Mouse (Mus musculus): ENCODE results near the gene Fdxacb1. TPM values are rescaled to one million over a fixed set of nuclear protein-coding genes. Genes with fewer than 3 reads are reported as not detected.

Fdxacb1 gene
- polyA plus RNA-seq, 1 experiment from 2014 or later = 11.1 TPM

GRCm38 (mm10) chr9:50811746-50812145 lies 43.7 kb downstream of the Fdxacb1 start:
- Histone ChIP-seq H3K9ac (no peak overlapping the region), H3K4me2 (no peak overlapping the region), H3K4me1 (no peaks in the 10 kb centered on the region), H3K4me3 (no peak overlapping the region), H3K36me3 (peaks cover 70% of the 10 kb centered on the region), H3K9me3 (no peaks in the 10 kb centered on the region), H3K27ac (no peak overlapping the region), H3K27me3 (no peaks in the 10 kb centered on the region)
- WGBS = 85% methylated on average over 2 of the region's 2 CpGs
- ATAC-seq (ENCODE audit: insufficient number of reproducible peaks, insufficient read depth, low FRiP score, low TSS enrichment, low read depth) = no peak

GRCm38 (mm10) chr9:50813796-50814195 lies 45.8 kb downstream of the Fdxacb1 start:
- ATAC-seq (ENCODE audit: insufficient number of reproducible peaks, insufficient read depth, low FRiP score, low TSS enrichment, low read depth) = no peak
- Histone ChIP-seq H3K36me3 (peaks cover 73% of the 10 kb centered on the region), H3K4me2 (no peak overlapping the region), H3K27ac (no peak overlapping the region), H3K9ac (no peak overlapping the region), H3K4me1 (no peaks in the 10 kb centered on the region), H3K4me3 (no peak overlapping the region), H3K9me3 (no peaks in the 10 kb centered on the region), H3K27me3 (no peaks in the 10 kb centered on the region)
- WGBS = 92% methylated on average over 5 of the region's 5 CpGs

- Histone ChIP-seq H3K27me3 (no peaks in the 10 kb centered on the region), H3K27ac (no peak overlapping the region), H3K4me2 (no peak overlapping the region), H3K9me3 (no peaks in the 10 kb centered on the region), H3K9ac (no peak overlapping the region), H3K4me3 (no peak overlapping the region), H3K4me1 (no peaks in the 10 kb centered on the region), H3K36me3 (peaks cover 63% of the 10 kb centered on the region)
- ATAC-seq (ENCODE audit: insufficient number of reproducible peaks, insufficient read depth, low FRiP score, low TSS enrichment, low read depth) = no peak
- 94% methylated on average over 4 of the region's 4 CpGs for WGBS
Measured at GRCm38 (mm10) chr9:50815666-50816065, 47.6 kb downstream of the Fdxacb1 start.

DNA sequence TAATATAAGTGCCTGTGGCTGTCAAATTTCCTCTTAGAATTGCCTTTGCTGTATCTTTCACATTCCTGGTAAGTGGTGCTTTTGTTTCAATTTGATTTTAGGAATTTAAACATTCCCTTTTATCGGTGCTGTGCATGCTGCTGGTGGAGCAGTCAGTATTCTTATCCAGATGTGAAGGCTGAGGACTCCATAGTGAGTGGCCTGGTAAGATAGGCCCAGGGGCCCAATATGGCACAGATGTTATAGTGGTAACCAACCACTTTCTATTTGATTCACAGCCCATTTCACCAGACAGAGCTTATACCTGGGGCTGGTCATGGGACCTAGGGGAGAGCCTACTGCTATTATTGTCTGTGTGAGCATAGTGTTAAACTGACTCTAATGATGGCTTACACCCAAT lies 48.5 kb downstream of the Fdxacb1 start:
- H3K4me1 ChIP-seq = no peaks in the 10 kb centered on the region
- no peak overlapping the region for H3K9ac ChIP-seq
- H3K36me3 ChIP-seq = peaks cover 57% of the 10 kb centered on the region
- H3K9me3 ChIP-seq = no peaks in the 10 kb centered on the region
- no peak overlapping the region for H3K27ac ChIP-seq
- ATAC-seq (ENCODE audit: insufficient number of reproducible peaks, insufficient read depth, low FRiP score, low TSS enrichment, low read depth) = no peak
- H3K4me3 ChIP-seq = no peak overlapping the region
- 98% methylated on average over 1 of the region's 1 CpGs for WGBS
- no peaks in the 10 kb centered on the region for H3K27me3 ChIP-seq
- no peak overlapping the region for H3K4me2 ChIP-seq

GRCm38 (mm10) chr9:50818050-50818449 lies 50.0 kb downstream of the Fdxacb1 start:
- H3K27me3 ChIP-seq = no peaks in the 10 kb centered on the region
- H3K36me3 ChIP-seq = peaks cover 57% of the 10 kb centered on the region
- no peak overlapping the region for H3K4me3 ChIP-seq
- H3K9me3 ChIP-seq = no peaks in the 10 kb centered on the region
- H3K4me2 ChIP-seq = no peak overlapping the region
- 90% methylated on average over 6 of the region's 6 CpGs for WGBS
- H3K9ac ChIP-seq = no peak overlapping the region
- no peaks in the 10 kb centered on the region for H3K4me1 ChIP-seq
- H3K27ac ChIP-seq = no peak overlapping the region
- no peak for ATAC-seq (ENCODE audit: insufficient number of reproducible peaks, insufficient read depth, low FRiP score, low TSS enrichment, low read depth)

DNA sequence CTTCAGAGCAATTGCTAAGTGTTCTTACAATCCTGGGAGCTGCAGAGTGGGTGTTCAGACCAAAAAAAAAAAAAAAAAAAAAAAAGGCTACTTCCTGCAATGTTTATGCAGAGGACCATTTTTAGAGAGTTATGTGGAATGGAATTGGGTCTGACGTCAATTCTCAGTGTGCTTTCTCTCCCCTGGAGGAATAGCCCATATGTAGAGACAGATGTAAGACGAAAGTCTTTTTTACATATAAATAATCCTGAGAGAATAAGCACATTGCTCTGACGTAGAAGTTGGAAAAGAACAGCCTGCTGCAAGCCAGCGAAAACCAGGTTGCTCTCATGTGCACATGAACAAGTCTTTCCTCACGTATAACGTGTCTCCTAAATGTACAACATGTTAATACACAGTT lies 51.7 kb downstream of the Fdxacb1 start:
- H3K4me1 ChIP-seq = no peaks in the 10 kb centered on the region
- no peak for ATAC-seq (ENCODE audit: insufficient number of reproducible peaks, insufficient read depth, low FRiP score, low TSS enrichment, low read depth)
- no peak overlapping the region for H3K4me2 ChIP-seq
- H3K4me3 ChIP-seq = no peak overlapping the region
- no peak overlapping the region for H3K9ac ChIP-seq
- 82% methylated on average over 6 of the region's 6 CpGs for WGBS
- H3K27me3 ChIP-seq = no peaks in the 10 kb centered on the region
- no peaks in the 10 kb centered on the region for H3K9me3 ChIP-seq
- no peak overlapping the region for H3K27ac ChIP-seq
- peaks cover 57% of the 10 kb centered on the region for H3K36me3 ChIP-seq

DNA sequence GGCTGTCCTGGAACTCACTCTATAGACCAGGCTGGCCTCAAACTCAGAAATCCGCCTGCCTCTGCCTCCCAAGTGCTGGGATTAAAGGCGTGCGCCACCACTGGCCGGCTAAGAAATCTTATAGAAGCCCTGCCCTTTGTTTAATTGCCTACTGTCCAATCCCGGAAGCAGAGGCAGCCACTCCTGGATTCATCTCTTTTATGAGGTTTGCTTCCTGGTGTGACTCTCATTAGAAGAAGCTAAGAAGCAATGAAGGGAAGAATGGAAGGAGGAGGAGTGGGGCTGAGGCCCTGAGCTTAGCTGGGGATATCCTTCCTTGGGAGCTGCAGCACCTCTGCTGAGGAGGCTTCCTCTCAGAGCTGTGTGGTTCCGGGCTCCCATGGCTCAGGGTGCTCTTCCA lies 53.6 kb downstream of the Fdxacb1 start:
- no peak overlapping the region for H3K27ac ChIP-seq
- no peaks in the 10 kb centered on the region for H3K4me1 ChIP-seq
- no peak overlapping the region for H3K4me3 ChIP-seq
- 96% methylated on average over 6 of the region's 6 CpGs for WGBS
- H3K4me2 ChIP-seq = no peak overlapping the region
- no peak for ATAC-seq (ENCODE audit: insufficient number of reproducible peaks, insufficient read depth, low FRiP score, low TSS enrichment, low read depth)
- H3K9ac ChIP-seq = no peak overlapping the region
- no peaks in the 10 kb centered on the region for H3K27me3 ChIP-seq
- no peaks in the 10 kb centered on the region for H3K9me3 ChIP-seq
- peaks cover 61% of the 10 kb centered on the region for H3K36me3 ChIP-seq

DNA sequence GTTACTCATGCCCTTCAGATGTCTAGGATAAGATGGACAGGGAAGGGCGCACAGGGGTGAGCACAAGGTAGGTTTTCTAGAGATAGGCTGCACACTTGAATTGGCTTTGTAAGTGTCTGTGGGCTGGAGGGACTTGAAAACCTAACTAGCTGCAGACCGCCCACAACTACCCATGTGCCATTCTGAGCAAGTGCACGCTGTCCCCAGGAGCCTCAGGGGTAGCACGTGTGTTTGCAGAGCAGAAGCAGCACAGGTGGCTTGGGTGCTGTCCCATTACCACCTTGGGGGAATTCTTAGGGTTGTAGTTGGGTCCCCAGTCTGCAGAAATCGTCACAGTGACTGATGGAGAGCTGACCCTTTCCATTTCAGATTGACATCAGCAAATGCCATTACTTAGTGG lies 54.2 kb downstream of the Fdxacb1 start:
- no peak overlapping the region for H3K4me2 ChIP-seq
- no peaks in the 10 kb centered on the region for H3K9me3 ChIP-seq
- no peaks in the 10 kb centered on the region for H3K27me3 ChIP-seq
- no peak overlapping the region for H3K9ac ChIP-seq
- no peaks in the 10 kb centered on the region for H3K4me1 ChIP-seq
- no peak overlapping the region for H3K27ac ChIP-seq
- ATAC-seq (ENCODE audit: insufficient number of reproducible peaks, insufficient read depth, low FRiP score, low TSS enrichment, low read depth) = no peak
- H3K36me3 ChIP-seq = peaks cover 56% of the 10 kb centered on the region
- H3K4me3 ChIP-seq = no peak overlapping the region
- WGBS = 94% methylated on average over 5 of the region's 5 CpGs

Other genes with a start within 250 kb of the Fdxacb1 start
- gene Pts, start 239.5 kb upstream of the Fdxacb1 start, polyA plus RNA-seq (2015; fragmentation: Nextera tagmentation; extraction: Ambion mirVana) = 79.4 and 87.9 TPM in 2 replicates
- gene Il18, start 213.4 kb upstream of the Fdxacb1 start, polyA plus RNA-seq (2015; fragmentation: Nextera tagmentation; extraction: Ambion mirVana) = 5.1 TPM in 2 replicates
- gene Bco2, start 213.1 kb upstream of the Fdxacb1 start, polyA plus RNA-seq (2015; fragmentation: Nextera tagmentation; extraction: Ambion mirVana) = 0.15 and 0.40 TPM in 2 replicates
- gene Tex12, start 206.9 kb upstream of the Fdxacb1 start, polyA plus RNA-seq (2015; fragmentation: Nextera tagmentation; extraction: Ambion mirVana) = 0.26 TPM in 1 of 2 replicates, not detected in the other
- 241 and 249 TPM in 2 replicates for gene Sdhd, start 164.4 kb upstream of the Fdxacb1 start, polyA plus RNA-seq (2015; fragmentation: Nextera tagmentation; extraction: Ambion mirVana)
- 286 and 288 TPM in 2 replicates for gene Timm8b, start 164.3 kb upstream of the Fdxacb1 start, polyA plus RNA-seq (2015; fragmentation: Nextera tagmentation; extraction: Ambion mirVana)
- gene Pih1d2, start 150.9 kb upstream of the Fdxacb1 start, polyA plus RNA-seq (2015; fragmentation: Nextera tagmentation; extraction: Ambion mirVana) = 2.7 and 3.7 TPM in 2 replicates
- 28.6 and 30.1 TPM in 2 replicates for gene Nkapd1, start 150.8 kb upstream of the Fdxacb1 start, polyA plus RNA-seq (2015; fragmentation: Nextera tagmentation; extraction: Ambion mirVana)
- gene Dlat, start 108.5 kb upstream of the Fdxacb1 start, polyA plus RNA-seq (2015; fragmentation: Nextera tagmentation; extraction: Ambion mirVana) = 38.0 and 42.4 TPM in 2 replicates
- gene Dixdc1, start 28.7 kb upstream of the Fdxacb1 start, polyA plus RNA-seq (2015; fragmentation: Nextera tagmentation; extraction: Ambion mirVana) = 22.6 and 23.3 TPM in 2 replicates
- 6.0 and 6.7 TPM in 2 replicates for gene 2310030G06Rik, start 21.7 kb upstream of the Fdxacb1 start, polyA plus RNA-seq (2015; fragmentation: Nextera tagmentation; extraction: Ambion mirVana)
- gene Cryab, start 16.9 kb upstream of the Fdxacb1 start, polyA plus RNA-seq (2015; fragmentation: Nextera tagmentation; extraction: Ambion mirVana) = 17.1 and 21.3 TPM in 2 replicates
- gene Hspb2, start 15.9 kb upstream of the Fdxacb1 start, polyA plus RNA-seq (2015; fragmentation: Nextera tagmentation; extraction: Ambion mirVana) = 4.8 and 5.7 TPM in 2 replicates
- 36.9 and 43.8 TPM in 2 replicates for gene Alg9, start 6.8 kb downstream of the Fdxacb1 start, polyA plus RNA-seq (2015; fragmentation: Nextera tagmentation; extraction: Ambion mirVana)
- 35.6 and 39.8 TPM in 2 replicates for gene 1110032A03Rik, start 7.3 kb downstream of the Fdxacb1 start, polyA plus RNA-seq (2015; fragmentation: Nextera tagmentation; extraction: Ambion mirVana)
- 72.2 and 75.3 TPM in 2 replicates for gene Ppp2r1b, start 77.1 kb downstream of the Fdxacb1 start, polyA plus RNA-seq (2015; fragmentation: Nextera tagmentation; extraction: Ambion mirVana)
- gene Sik2, start 240.8 kb downstream of the Fdxacb1 start, polyA plus RNA-seq (2015; fragmentation: Nextera tagmentation; extraction: Ambion mirVana) = 19.4 and 28.1 TPM in 2 replicates